Mouse (Mus musculus): Measurements from ENCODE around the gene Emg1.

GRCm38 (mm10) chr6:124759259-124759658 is 47.3 kb upstream of the Emg1 start:
- TF ChIP-seq TAL1 (IDR thresholded peaks at IDR 0.05; ENCODE audit: low read length), result no peak
- no peak for TF ChIP-seq GATA1 (IDR thresholded peaks at IDR 0.05; ENCODE audit: low read length)
